Mouse (Mus musculus) CH12.LX (cell line): ENCODE measurements around the gene Tlk2. TPM values are rescaled to one million over a fixed set of nuclear protein-coding genes. Genes with fewer than 3 reads are reported as not detected.

Experiments used
- polyA plus RNA-seq: library from polyadenylated mRNA; unstranded; fragments of >175 nt; gene quantifications from 2 replicates; pipeline ENCODE4 v1.2.1, GENCODE M21; 2012; ENCODE audit warnings: low read depth; ENCODE audit not compliant: insufficient read length
- total RNA-seq, 2 experiments: library from RNA; depleted of rRNA; stranded (reverse); fragments of 300-350 nt in 1 of 2; fragments of >200 nt in 1 of 2; gene quantifications; 2 replicates each; pipeline ENCODE4 v1.2.3; 2012 to 2014

Gene Tlk2
- total and polyA plus RNA-seq, 3 experiments = 78.0 to 90.6 (median 85.1) TPM

Other genes starting within 250 kb of the Tlk2 start
- gene Efcab3, start 115.2 kb upstream of the Tlk2 start, total RNA-seq (2012; rRNA removed) = 2.1 and 3.0 TPM in 2 replicates
- 5.9 and 6.5 TPM in 2 replicates for gene Efcab3, start 115.2 kb upstream of the Tlk2 start, total RNA-seq (2014; rRNA removed)
- gene Efcab3, start 115.2 kb upstream of the Tlk2 start, polyA plus RNA-seq = 12.2 and 12.5 TPM in 2 replicates
- 58.4 and 66.1 TPM in 2 replicates for gene Mettl2, start 52.4 kb upstream of the Tlk2 start, total RNA-seq (2012; rRNA removed)
- gene Mettl2, start 52.4 kb upstream of the Tlk2 start, total RNA-seq (2014; rRNA removed) = 112 and 118 TPM in 2 replicates
- 94.6 and 102 TPM in 2 replicates for gene Mettl2, start 52.4 kb upstream of the Tlk2 start, polyA plus RNA-seq
- gene Gm10842, start 31.9 kb upstream of the Tlk2 start, total RNA-seq (2012; rRNA removed) = not detected in 2 replicates
- not detected in 2 replicates for gene Gm10842, start 31.9 kb upstream of the Tlk2 start, total RNA-seq (2014; rRNA removed)
- gene Gm10842, start 31.9 kb upstream of the Tlk2 start, polyA plus RNA-seq = not detected in 2 replicates
- under 0.01 and 0.25 TPM in 2 replicates for gene Mrc2, start 113.8 kb downstream of the Tlk2 start, total RNA-seq (2012; rRNA removed)
- 0.04 and 0.09 TPM in 2 replicates for gene Mrc2, start 113.8 kb downstream of the Tlk2 start, total RNA-seq (2014; rRNA removed)
- gene Mrc2, start 113.8 kb downstream of the Tlk2 start, polyA plus RNA-seq = 0.10 and 0.19 TPM in 2 replicates